Mouse (Mus musculus) large intestine, adult 2 months (tissue): ENCODE results near the gene Rasgef1b. TPM values are rescaled to one million over a fixed set of nuclear protein-coding genes. Genes with fewer than 3 reads are reported as not detected.

Source experiments
- DNase-seq: peaks from one replicate; pipeline ENCODE4 v3.0.0-alpha.2; 2012; ENCODE audit warnings: low read depth, low spot score
- WGBS: fragments of 180-500 bp; shearing (Covaris S2); methylation state at CpG from one replicate; pipeline ENCODE4 v1.1.7; 2018; 5-methylcytosine and 5-hydroxymethylcytosine counted together
- polyA plus RNA-seq: library from polyadenylated mRNA; depleted of rRNA; stranded (reverse); fragments of >200 nt; gene quantifications from 2 replicates; pipeline ENCODE4 v1.2.3, GENCODE M21; 2012

Gene Rasgef1b
- polyA plus RNA-seq, 1 experiment: 5.1 TPM

GRCm38 (mm10) chr5:99423271-99423670 lies 305.6 kb downstream of the Rasgef1b start:
- no peak for DNase-seq
- WGBS: 81% methylated on average over 5 of the region's 5 CpGs

- WGBS: 91% methylated on average over 4 of the region's 4 CpGs
- no peak for DNase-seq
These were observed 306.0 kb downstream of the Rasgef1b start for GRCm38 (mm10) chr5:99422856-99423255.

GRCm38 (mm10) chr5:99422092-99422491 lies 306.8 kb downstream of the Rasgef1b start:
- 69% methylated on average over 6 of the region's 6 CpGs for WGBS
- DNase-seq: no peak

- WGBS: 30% methylated on average over 2 of the region's 2 CpGs
- no peak for DNase-seq
These were observed 309.0 kb downstream of the Rasgef1b start for GRCm38 (mm10) chr5:99419872-99420271.

- DNase-seq: no peak
- WGBS: 50% methylated on average over 21 of the region's 21 CpGs
These were observed 312.0 kb downstream of the Rasgef1b start for GRCm38 (mm10) chr5:99416902-99417301.

- DNase-seq: no peak
- WGBS: 94% methylated on average over 12 of the region's 12 CpGs
These were observed 313.2 kb downstream of the Rasgef1b start for GRCm38 (mm10) chr5:99415676-99416075.

GRCm38 (mm10) chr5:99415049-99415448 lies 313.8 kb downstream of the Rasgef1b start:
- 73% methylated on average over 2 of the region's 2 CpGs for WGBS
- DNase-seq: no peak

- no peak for DNase-seq
- 82% methylated on average over 6 of the region's 6 CpGs for WGBS
These were observed 314.6 kb downstream of the Rasgef1b start for GRCm38 (mm10) chr5:99414293-99414692.

- DNase-seq: no peak
- WGBS: 90% methylated on average over 1 of the region's 1 CpGs
These were observed 315.0 kb downstream of the Rasgef1b start for GRCm38 (mm10) chr5:99413851-99414250.

- WGBS: 90% methylated on average over 9 of the region's 9 CpGs
- DNase-seq: no peak
These were observed 315.5 kb downstream of the Rasgef1b start for GRCm38 (mm10) chr5:99413391-99413790.

GRCm38 (mm10) chr5:99404403-99405170 lies 324.3 kb downstream of the Rasgef1b start:
- WGBS: 86% methylated on average over 11 of the region's 11 CpGs

GRCm38 (mm10) chr5:99403325-99403724 lies 325.5 kb downstream of the Rasgef1b start:
- 24% methylated on average over 5 of the region's 5 CpGs for WGBS
- no peak for DNase-seq

More at GRCm38 (mm10) chr5:99404403-99405170, 324.3 kb downstream of the Rasgef1b start:
- no peak for DNase-seq

GRCm38 (mm10) chr5:99402784-99403183 lies 326.1 kb downstream of the Rasgef1b start:
- DNase-seq: no peak
- 71% methylated on average over 2 of the region's 2 CpGs for WGBS

GRCm38 (mm10) chr5:99402297-99402696 lies 326.6 kb downstream of the Rasgef1b start:
- no peak for DNase-seq
- 92% methylated on average over 7 of the region's 7 CpGs for WGBS

- 46% methylated on average over 7 of the region's 7 CpGs for WGBS
- no peak for DNase-seq
These were observed 328.8 kb downstream of the Rasgef1b start for GRCm38 (mm10) chr5:99399855-99400626.

GRCm38 (mm10) chr5:99398472-99399070 lies 330.3 kb downstream of the Rasgef1b start:
- WGBS: 67% methylated on average over 5 of the region's 5 CpGs
- DNase-seq: no peak

GRCm38 (mm10) chr5:99394578-99394977 lies 334.3 kb downstream of the Rasgef1b start:
- 95% methylated on average over 5 of the region's 5 CpGs for WGBS
- DNase-seq: no peak

GRCm38 (mm10) chr5:99391525-99391924 lies 337.3 kb downstream of the Rasgef1b start:
- WGBS: 75% methylated on average over 3 of the region's 3 CpGs
- DNase-seq: no peak

GRCm38 (mm10) chr5:99390776-99391175 lies 338.1 kb downstream of the Rasgef1b start:
- no peak for DNase-seq
- 55% methylated on average over 7 of the region's 7 CpGs for WGBS

GRCm38 (mm10) chr5:99390314-99390713 lies 338.6 kb downstream of the Rasgef1b start:
- WGBS: 96% methylated on average over 3 of the region's 3 CpGs

More at GRCm38 (mm10) chr5:99390314-99390713, 338.6 kb downstream of the Rasgef1b start:
- DNase-seq: no peak
